Mouse (Mus musculus) limb, embryonic 13.5 days (tissue): Measurements from ENCODE around the gene Galk1. TPM values are rescaled to one million over a fixed set of nuclear protein-coding genes. Genes with fewer than 3 reads are reported as not detected.
"Not testable (repeated sequence)": the region's sequence is repeated elsewhere in the genome, so short reads cannot be mapped to it uniquely, and the experiment has no call there.

Source experiments
- ATAC-seq: fragments of 200-750 bp; cut with Nextera tagmentation; 2 replicates; pipeline ENCODE4 v1.8.0; 2017; ENCODE audit warnings: low read depth, moderate number of reproducible peaks, moderate TSS enrichment; ENCODE audit not compliant: low FRiP score
- H3K27ac ChIP-seq: fragments of 300-500 bp; sonication (generic); 2 replicates; pipeline ENCODE4 v1.5.1; 2015; ENCODE audit warnings: inconsistent platforms, mild to moderate bottlenecking, moderate library complexity
- H3K27me3 ChIP-seq: fragments of 300-500 bp; sonication (generic); 2 replicates; pipeline ENCODE4 v1.6.1; 2015; ENCODE audit warnings: mild to moderate bottlenecking, inconsistent platforms
- H3K36me3 ChIP-seq: fragments of 300-500 bp; sonication (generic); 2 replicates; pipeline ENCODE4 v1.6.1; 2015; ENCODE audit warnings: inconsistent platforms, mild to moderate bottlenecking, moderate library complexity
- H3K4me1 ChIP-seq: fragments of 300-500 bp; sonication (generic); 2 replicates; pipeline ENCODE4 v1.6.1; 2015; ENCODE audit warnings: inconsistent platforms
- H3K4me2 ChIP-seq: fragments of 300-500 bp; sonication (generic); replicated peaks from 2 replicates; pipeline ENCODE4 v1.6.1; 2015; ENCODE audit warnings: inconsistent platforms, mild to moderate bottlenecking, moderate library complexity
- H3K4me3 ChIP-seq: fragments of 300-500 bp; sonication (generic); 2 replicates; pipeline ENCODE4 v1.5.1; 2015; ENCODE audit warnings: moderate library complexity, mild to moderate bottlenecking, inconsistent platforms
- H3K9ac ChIP-seq: fragments of 300-500 bp; sonication (generic); 2 replicates; pipeline ENCODE4 v1.6.1; 2015; ENCODE audit warnings: mild to moderate bottlenecking, inconsistent platforms
- H3K9me3 ChIP-seq: fragments of 300-500 bp; sonication (generic); 2 replicates; pipeline ENCODE4 v1.6.1; 2016; ENCODE audit warnings: inconsistent platforms
- WGBS: fragments of 180-500 bp; shearing (Covaris S2); methylation state at CpG from one replicate; pipeline ENCODE4 v1.1.7; 2015; 5-methylcytosine and 5-hydroxymethylcytosine counted together
- polyA plus RNA-seq: library from polyadenylated mRNA; unstranded; fragments of >200 nt; fragmentation: Nextera tagmentation; extraction: Ambion mirVana; gene quantifications from 2 replicates; pipeline ENCODE4 v1.2.1, GENCODE M21; 2015

Galk1 gene
- polyA plus RNA-seq, 1 experiment from 2014 or later = 207 TPM

GRCm38 (mm10) chr11:116028177-116028865 is 15.8 kb upstream of the Galk1 start:
- H3K9me3 ChIP-seq = no peaks in the 10 kb centered on the region
- no peak overlapping the region for H3K4me2 ChIP-seq
- H3K4me3 ChIP-seq = no peak overlapping the region
- ATAC-seq = no peak
- 83% methylated on average over 9 of the region's 9 CpGs for WGBS
- H3K36me3 ChIP-seq = peaks cover 6% of the 10 kb centered on the region; the same call in 1 of the 2 replicates
- no peak overlapping the region for H3K9ac ChIP-seq
- H3K27me3 ChIP-seq = no peaks in the 10 kb centered on the region
- peaks cover 29% of the 10 kb centered on the region for H3K4me1 ChIP-seq
- H3K27ac ChIP-seq = no peak overlapping the region

DNA sequence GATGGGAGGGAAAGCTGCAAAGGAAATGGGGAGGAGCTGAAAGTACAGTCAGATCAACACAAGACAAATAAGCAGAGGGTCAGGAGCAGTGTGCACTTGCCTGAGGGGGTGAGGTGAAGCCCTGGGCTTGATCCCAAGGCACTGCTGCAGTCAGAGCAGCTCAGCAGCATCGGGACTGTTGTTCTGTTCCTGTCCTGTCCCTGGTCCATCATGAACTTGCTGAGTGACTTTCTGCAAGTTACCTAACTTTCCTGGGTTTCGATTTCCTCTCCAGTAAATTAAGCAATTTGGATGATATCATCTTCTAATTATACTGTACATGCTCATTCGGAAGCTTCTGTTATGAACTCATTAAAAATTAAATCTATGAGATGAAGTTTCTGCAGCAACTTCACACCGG is 15.2 kb upstream of the Galk1 start, which contains the start of gene H3f3b:
Gene H3f3b (minus strand): TSS at position 207 of the 400 bp plus-strand sequence.
- Histone ChIP-seq H3K4me1 (peaks cover 24% of the 10 kb centered on the region), H3K27ac (no peak within 1 kb of the TSS), H3K27me3 (no peaks in the 10 kb centered on the region), H3K4me3 (no peak within 1 kb of the TSS), H3K9ac (no peak within 1 kb of the TSS), H3K9me3 (no peaks in the 10 kb centered on the region), H3K4me2 (no peak within 1 kb of the TSS), H3K36me3 (peaks cover 4% of the 10 kb centered on the region; the same call in 1 of the 2 replicates)
- ATAC-seq = no peak
- WGBS = 78% methylated on average over 4 of the region's 4 CpGs

- Histone ChIP-seq H3K4me2 (no peak overlapping the region), H3K9me3 (no peaks in the 10 kb centered on the region), H3K4me1 (peaks cover 13% of the 10 kb centered on the region), H3K9ac (no peak overlapping the region), H3K36me3 (peaks cover 21% of the 10 kb centered on the region), H3K27me3 (no peaks in the 10 kb centered on the region), H3K27ac (peak overlapping the region; percentile 29; the same call in 1 of the 2 replicates), H3K4me3 (no peak overlapping the region)
- WGBS = 90% methylated on average over 3 of the region's 3 CpGs
- no peak for ATAC-seq
Observed at GRCm38 (mm10) chr11:116025056-116025845, 12.7 kb upstream of the Galk1 start.

- Histone ChIP-seq H3K4me1 (peaks cover 10% of the 10 kb centered on the region), H3K9me3 (no peaks in the 10 kb centered on the region), H3K4me3 (peak overlapping the region; percentile 94), H3K9ac (peak overlapping the region; percentile 100), H3K27ac (peak overlapping the region; percentile 99), H3K27me3 (no peaks in the 10 kb centered on the region), H3K36me3 (peaks cover 21% of the 10 kb centered on the region), H3K4me2 (peak overlapping the region; percentile 65; the same call in 1 of the 2 replicates)
- ATAC-seq = peak; percentile 97
- WGBS = 1% methylated on average over 37 of the region's 37 CpGs
Observed at GRCm38 (mm10) chr11:116024356-116024808, 11.9 kb upstream of the Galk1 start.

- Histone ChIP-seq H3K27ac (peak overlapping the region; percentile 99), H3K36me3 (peaks cover 21% of the 10 kb centered on the region), H3K9me3 (no peaks in the 10 kb centered on the region), H3K4me2 (peak overlapping the region; percentile 65), H3K4me3 (peak overlapping the region; percentile 94), H3K9ac (peak overlapping the region; percentile 100), H3K4me1 (peaks cover 8% of the 10 kb centered on the region), H3K27me3 (no peaks in the 10 kb centered on the region)
- WGBS = under 1% methylated on average over 56 of the region's 57 CpGs
- peak; percentile 70 for ATAC-seq
Observed at GRCm38 (mm10) chr11:116023771-116024355, 11.3 kb upstream of the Galk1 start.

- peak overlapping the region; percentile 65 for H3K4me2 ChIP-seq
- H3K36me3 ChIP-seq = peaks cover 21% of the 10 kb centered on the region
- not testable (repeated sequence) for H3K4me1 ChIP-seq, ATAC-seq, H3K9me3 ChIP-seq, H3K27me3 ChIP-seq
- peak overlapping the region; percentile 94 for H3K4me3 ChIP-seq
- peak overlapping the region; percentile 99; the same call in 1 of the 2 replicates for H3K27ac ChIP-seq
- peak overlapping the region; percentile 100 for H3K9ac ChIP-seq
- WGBS = 7% methylated on average over 18 of the region's 18 CpGs
Observed at GRCm38 (mm10) chr11:116023074-116023770, 10.7 kb upstream of the Galk1 start.

- no peaks in the 10 kb centered on the region for H3K9me3 ChIP-seq
- peaks cover 21% of the 10 kb centered on the region for H3K36me3 ChIP-seq
- WGBS = 58% methylated on average over 4 of the region's 4 CpGs
- H3K4me2 ChIP-seq = peak overlapping the region; percentile 65
- H3K4me3 ChIP-seq = peak overlapping the region; percentile 94
- no peak overlapping the region for H3K27ac ChIP-seq
- H3K4me1 ChIP-seq = peaks cover 8% of the 10 kb centered on the region
- no peak for ATAC-seq
- peak overlapping the region; percentile 57 for H3K9ac ChIP-seq
- no peaks in the 10 kb centered on the region for H3K27me3 ChIP-seq
Observed at GRCm38 (mm10) chr11:116022256-116022780, 9.8 kb upstream of the Galk1 start.

- no peaks in the 10 kb centered on the region for H3K9me3 ChIP-seq
- peaks cover 21% of the 10 kb centered on the region for H3K36me3 ChIP-seq
- H3K4me3 ChIP-seq = peak overlapping the region; percentile 22
- no peak overlapping the region for H3K9ac ChIP-seq
- no peak for ATAC-seq
- 78% methylated on average over 6 of the region's 6 CpGs for WGBS
- H3K27ac ChIP-seq = no peak overlapping the region
- H3K4me1 ChIP-seq = peaks cover 8% of the 10 kb centered on the region
- H3K27me3 ChIP-seq = no peaks in the 10 kb centered on the region
- peak overlapping the region; percentile 65 for H3K4me2 ChIP-seq
Observed at GRCm38 (mm10) chr11:116021328-116022220, 9.1 kb upstream of the Galk1 start.

GRCm38 (mm10) chr11:116020519-116020922 is 8.0 kb upstream of the Galk1 start:
- Histone ChIP-seq H3K36me3 (peaks cover 21% of the 10 kb centered on the region), H3K27me3 (no peaks in the 10 kb centered on the region), H3K4me1 (peaks cover 8% of the 10 kb centered on the region), H3K9me3 (no peaks in the 10 kb centered on the region), H3K4me2 (no peak overlapping the region), H3K9ac (no peak overlapping the region), H3K27ac (no peak overlapping the region), H3K4me3 (no peak overlapping the region)
- ATAC-seq = no peak
- WGBS = 41% methylated on average over 1 of the region's 1 CpGs

- peaks cover 8% of the 10 kb centered on the region for H3K4me1 ChIP-seq
- WGBS = 81% methylated on average over 2 of the region's 2 CpGs
- no peaks in the 10 kb centered on the region for H3K27me3 ChIP-seq
- no peak overlapping the region for H3K9ac ChIP-seq
- H3K36me3 ChIP-seq = peaks cover 21% of the 10 kb centered on the region
- no peak for ATAC-seq
- no peaks in the 10 kb centered on the region for H3K9me3 ChIP-seq
- H3K27ac ChIP-seq = peak overlapping the region; percentile 39; the same call in 1 of the 2 replicates
- H3K4me3 ChIP-seq = no peak overlapping the region
- H3K4me2 ChIP-seq = no peak overlapping the region
Observed at GRCm38 (mm10) chr11:116019976-116020411, 7.5 kb upstream of the Galk1 start.
